Mouse (Mus musculus) forebrain, embryonic 14.5 days (tissue): ENCODE measurements around the gene Slc6a9. TPM values are rescaled to one million over a fixed set of nuclear protein-coding genes. Genes with fewer than 3 reads are reported as not detected.

Experiments
- ATAC-seq: fragments of 200-750 bp; cut with Nextera tagmentation; 2 replicates; pipeline ENCODE4 v1.8.0; 2017; ENCODE audit warnings: mild to moderate bottlenecking, moderate library complexity
- DNase-seq: peaks from one replicate; pipeline ENCODE4 v3.0.0-alpha.2; 2015; ENCODE audit warnings: low spot score
- H3K27ac ChIP-seq: fragments of 300-500 bp; sonication (generic); 2 replicates; pipeline ENCODE4 v1.5.1; 2014; ENCODE audit warnings: low read depth, mild to moderate bottlenecking, control low read depth, low read length, moderate library complexity
- H3K27me3 ChIP-seq: fragments of 300-500 bp; sonication (generic); replicated peaks from 2 replicates; pipeline ENCODE4 v1.6.1; 2014; ENCODE audit warnings: low read length, control low read depth, mixed read lengths; ENCODE audit not compliant: control insufficient read depth, insufficient read depth
- H3K36me3 ChIP-seq: fragments of 300-500 bp; sonication (generic); 2 replicates; pipeline ENCODE4 v1.6.1; 2014; ENCODE audit warnings: low read length, control low read depth; ENCODE audit not compliant: control insufficient read depth, insufficient read depth
- H3K4me1 ChIP-seq: fragments of 300-500 bp; sonication (generic); 2 replicates; pipeline ENCODE4 v1.6.1; 2014; ENCODE audit warnings: antibody characterized with exemption, low read length, control low read depth; ENCODE audit not compliant: control insufficient read depth, insufficient read depth
- H3K4me2 ChIP-seq: fragments of 300-500 bp; sonication (generic); 2 replicates; pipeline ENCODE4 v1.6.1; 2014; ENCODE audit warnings: mild to moderate bottlenecking, control low read depth, low read length
- H3K4me3 ChIP-seq: fragments of 300-500 bp; sonication (generic); 2 replicates; pipeline ENCODE4 v1.5.1; 2014; ENCODE audit warnings: low read depth, low read length, control low read depth
- H3K9ac ChIP-seq: fragments of 300-500 bp; sonication (generic); 2 replicates; pipeline ENCODE4 v1.6.1; 2014; ENCODE audit warnings: mild to moderate bottlenecking, low read length, control low read depth, moderate library complexity
- H3K9me3 ChIP-seq: fragments of 300-500 bp; sonication (generic); replicated peaks from 2 replicates; pipeline ENCODE4 v1.6.1; 2016; ENCODE audit warnings: low read length, control low read depth, mixed read lengths; ENCODE audit not compliant: control insufficient read depth
- WGBS: fragments of 180-500 bp; shearing (Covaris S2); extraction: QIAGEN DNeasy Blood & Tissue Kit; methylation state at CpG from one replicate; pipeline ENCODE4 v1.1.7; 2014; 5-methylcytosine and 5-hydroxymethylcytosine counted together
- polyA plus RNA-seq: library from polyadenylated mRNA; unstranded; fragments of >200 nt; fragmentation: Nextera tagmentation; extraction: Ambion mirVana; gene quantifications from 2 replicates; pipeline ENCODE4 v1.2.1, GENCODE M21; 2014

Gene Slc6a9
- polyA plus RNA-seq, 1 experiment from 2014 or later: 8.0 TPM

GRCm38 (mm10) chr4:117818032-117818431 lies 16.3 kb upstream of the Slc6a9 start:
- Histone ChIP-seq H3K4me3 (no peak overlapping the region), H3K9ac (no peak overlapping the region), H3K27ac (no peak overlapping the region), H3K4me1 (no peaks in the 10 kb centered on the region), H3K36me3 (no peaks in the 10 kb centered on the region), H3K27me3 (no peaks in the 10 kb centered on the region), H3K9me3 (no peaks in the 10 kb centered on the region), H3K4me2 (no peak overlapping the region)
- 94% methylated on average over 10 of the region's 10 CpGs for WGBS
- no peak for DNase-seq
- ATAC-seq: no peak

DNA sequence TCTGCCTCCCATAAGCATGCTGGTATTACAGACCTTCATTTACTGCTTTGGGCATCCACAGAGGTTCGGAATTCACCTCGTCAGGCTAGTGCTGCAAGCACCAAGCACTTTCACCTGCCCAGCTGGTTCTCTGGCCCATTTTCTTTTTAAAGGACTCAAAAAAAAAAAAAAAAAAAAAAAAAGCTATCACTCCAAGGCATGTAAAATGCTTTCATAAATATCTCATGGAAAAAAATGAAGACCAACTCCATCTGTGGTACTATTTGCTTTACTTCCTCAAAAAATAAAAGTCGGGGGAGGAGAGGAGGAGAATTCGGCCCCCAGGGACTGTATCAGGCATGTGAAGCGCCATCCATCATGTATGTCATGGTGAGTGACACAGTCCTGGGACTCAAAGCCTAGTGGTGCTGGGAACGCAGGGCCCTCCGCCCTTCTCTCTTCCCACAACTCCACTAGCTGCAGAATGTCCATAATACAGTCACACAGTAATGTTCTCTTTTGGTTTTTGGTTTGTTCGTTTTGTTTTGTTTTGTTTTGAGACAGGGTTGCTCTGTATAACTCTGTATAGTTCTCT lies 5.6 kb upstream of the Slc6a9 start:
- H3K4me3 ChIP-seq: no peak overlapping the region
- no peaks in the 10 kb centered on the region for H3K9me3 ChIP-seq
- no peak overlapping the region for H3K4me2 ChIP-seq
- 82% methylated on average over 8 of the region's 8 CpGs for WGBS
- no peaks in the 10 kb centered on the region for H3K36me3 ChIP-seq
- H3K27me3 ChIP-seq: no peaks in the 10 kb centered on the region
- no peak overlapping the region for H3K9ac ChIP-seq
- no peak for ATAC-seq
- peaks cover 3% of the 10 kb centered on the region; the same call in 1 of the 2 replicates for H3K4me1 ChIP-seq
- H3K27ac ChIP-seq: no peak overlapping the region
- no peak for DNase-seq

GRCm38 (mm10) chr4:117829260-117830123 lies 4.8 kb upstream of the Slc6a9 start:
- peak; percentile 72 for DNase-seq
- Histone ChIP-seq H3K27me3 (no peaks in the 10 kb centered on the region), H3K4me3 (no peak overlapping the region), H3K36me3 (no peaks in the 10 kb centered on the region), H3K9me3 (no peaks in the 10 kb centered on the region), H3K4me2 (peak overlapping the region; percentile 9; the same call in 1 of the 2 replicates), H3K9ac (no peak overlapping the region), H3K4me1 (peaks cover 3% of the 10 kb centered on the region; the same call in 1 of the 2 replicates), H3K27ac (no peak overlapping the region)
- ATAC-seq: peak; percentile 63
- WGBS: 6% methylated on average over 12 of the region's 12 CpGs

GRCm38 (mm10) chr4:117830124-117830551 lies 4.2 kb upstream of the Slc6a9 start:
- Histone ChIP-seq H3K4me1 (peaks cover 3% of the 10 kb centered on the region; the same call in 1 of the 2 replicates), H3K36me3 (no peaks in the 10 kb centered on the region), H3K4me2 (no peak overlapping the region), H3K27ac (no peak overlapping the region), H3K27me3 (no peaks in the 10 kb centered on the region), H3K9me3 (no peaks in the 10 kb centered on the region), H3K4me3 (no peak overlapping the region), H3K9ac (no peak overlapping the region)
- WGBS: 14% methylated on average over 5 of the region's 5 CpGs
- ATAC-seq (0 out of 2 replicates have a peak, but pooled peaks have one; percentile 14), DNase-seq (peak; percentile 8)

DNA sequence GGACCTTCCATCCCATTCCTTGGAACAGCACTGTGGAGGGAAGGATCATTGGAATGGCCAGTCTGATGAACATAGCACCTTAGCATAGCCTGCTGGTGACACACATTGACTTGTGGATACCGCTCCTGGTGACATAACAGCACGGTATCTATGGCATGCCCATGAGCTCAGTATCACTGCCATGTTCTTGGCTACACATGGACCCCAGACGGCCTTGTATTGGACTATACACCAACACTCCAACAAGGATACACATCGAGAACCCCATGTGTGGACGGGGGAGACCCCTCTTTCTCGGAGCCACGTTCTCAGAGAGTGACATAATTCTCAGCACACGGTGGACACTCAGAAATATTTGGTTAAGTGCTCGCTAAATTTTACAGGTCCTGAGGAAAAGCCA lies 3.5 kb upstream of the Slc6a9 start:
- DNase-seq: no peak
- no peak overlapping the region for H3K27ac ChIP-seq
- H3K9me3 ChIP-seq: no peaks in the 10 kb centered on the region
- 96% methylated on average over 9 of the region's 9 CpGs for WGBS
- no peaks in the 10 kb centered on the region for H3K27me3 ChIP-seq
- H3K4me1 ChIP-seq: peaks cover 3% of the 10 kb centered on the region; the same call in 1 of the 2 replicates
- no peak overlapping the region for H3K4me2 ChIP-seq
- H3K36me3 ChIP-seq: no peaks in the 10 kb centered on the region
- no peak overlapping the region for H3K4me3 ChIP-seq
- no peak overlapping the region for H3K9ac ChIP-seq
- ATAC-seq: no peak

- Histone ChIP-seq H3K9me3 (no peaks in the 10 kb centered on the region), H3K9ac (no peak overlapping the region), H3K36me3 (no peaks in the 10 kb centered on the region), H3K4me2 (no peak overlapping the region), H3K4me1 (peaks cover 3% of the 10 kb centered on the region; the same call in 1 of the 2 replicates), H3K27ac (no peak overlapping the region), H3K27me3 (no peaks in the 10 kb centered on the region), H3K4me3 (no peak overlapping the region)
- ATAC-seq (no peak), DNase-seq (no peak)
- WGBS: 76% methylated on average over 2 of the region's 2 CpGs
Observed at GRCm38 (mm10) chr4:117831499-117831898, 2.8 kb upstream of the Slc6a9 start.

- Histone ChIP-seq H3K27me3 (no peaks in the 10 kb centered on the region), H3K36me3 (no peaks in the 10 kb centered on the region), H3K4me2 (no peak overlapping the region), H3K9me3 (no peaks in the 10 kb centered on the region), H3K9ac (no peak overlapping the region), H3K4me3 (no peak overlapping the region), H3K4me1 (peaks cover 5% of the 10 kb centered on the region), H3K27ac (no peak overlapping the region)
- ATAC-seq (no peak), DNase-seq (no peak)
- 81% methylated on average over 9 of the region's 9 CpGs for WGBS
Observed at GRCm38 (mm10) chr4:117831920-117832691, 2.2 kb upstream of the Slc6a9 start.

GRCm38 (mm10) chr4:117834845-117835530 lies 682 bp downstream of the Slc6a9 start:
- H3K9me3 ChIP-seq: no peaks in the 10 kb centered on the region
- H3K27ac ChIP-seq: peak overlapping the region; percentile 77
- WGBS: 1% methylated on average over 35 of the region's 36 CpGs
- peak overlapping the region; percentile 71 for H3K4me3 ChIP-seq
- peak overlapping the region; percentile 96 for H3K4me2 ChIP-seq
- peak overlapping the region; percentile 82 for H3K9ac ChIP-seq
- no peaks in the 10 kb centered on the region for H3K27me3 ChIP-seq
- peaks cover 2% of the 10 kb centered on the region for H3K4me1 ChIP-seq
- DNase-seq (peak; percentile 85), ATAC-seq (peak; percentile 36)
- H3K36me3 ChIP-seq: no peaks in the 10 kb centered on the region
